Mouse (Mus musculus) cerebellum, adult 11-12 months (tissue): ENCODE measurements around the gene Caprin1.

Experiments
- DNase-seq: peaks from one replicate; pipeline ENCODE4 v3.0.0; 2022

Caprin1 gene

DNA sequence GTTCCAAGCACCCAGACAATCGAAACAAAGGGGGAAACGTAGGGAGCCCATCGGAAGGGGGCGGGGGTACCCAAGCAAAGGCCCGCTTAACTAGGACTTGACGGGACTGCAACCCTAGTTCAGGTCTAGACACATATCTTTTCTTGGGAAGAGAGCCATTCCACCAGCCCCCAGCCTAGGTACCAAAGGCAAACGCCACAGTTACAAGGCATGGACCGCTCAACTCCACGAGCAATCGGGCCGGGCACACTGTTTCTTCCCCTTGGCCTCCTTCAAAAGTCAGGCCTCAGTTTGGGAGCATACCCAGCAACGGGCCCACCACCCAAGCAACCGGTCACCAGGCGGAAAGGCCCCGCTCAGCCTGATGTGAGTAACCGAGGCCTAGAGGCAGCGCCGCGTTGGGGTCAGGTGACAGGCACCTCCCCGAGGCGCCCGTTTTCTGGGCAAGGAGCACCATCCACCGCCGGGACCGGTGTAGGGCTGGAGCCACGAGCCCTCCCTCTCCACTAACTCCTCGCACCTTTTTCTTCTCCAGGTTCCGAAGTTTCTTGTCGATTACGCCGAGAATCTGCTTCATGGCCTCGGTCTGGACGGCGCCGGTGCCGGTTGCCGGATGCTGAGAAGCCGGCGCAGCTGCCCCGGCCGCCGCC, 1.1 kb downstream of the Caprin1 start:
- peak; percentile 66 for DNase-seq

DNA sequence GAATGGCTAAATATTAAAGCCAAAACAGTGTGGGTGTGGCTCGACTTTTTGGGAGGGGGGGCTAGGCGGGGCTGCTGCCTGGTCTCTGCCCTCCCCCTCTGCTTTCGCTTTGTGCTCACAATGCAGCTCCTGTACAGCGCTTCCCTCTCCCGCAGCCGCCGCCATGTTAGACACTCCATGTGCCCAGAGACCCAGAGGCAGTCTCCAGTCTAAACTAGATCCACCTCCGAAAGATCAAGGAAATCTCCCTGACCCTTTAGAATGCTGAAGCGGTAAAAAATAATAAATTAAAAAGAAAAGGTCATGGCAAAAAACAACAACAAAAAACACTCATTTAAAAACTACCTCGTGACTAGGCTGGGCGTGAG, 1.6 kb downstream of the Caprin1 start:
- peak; percentile 46 for DNase-seq

DNA sequence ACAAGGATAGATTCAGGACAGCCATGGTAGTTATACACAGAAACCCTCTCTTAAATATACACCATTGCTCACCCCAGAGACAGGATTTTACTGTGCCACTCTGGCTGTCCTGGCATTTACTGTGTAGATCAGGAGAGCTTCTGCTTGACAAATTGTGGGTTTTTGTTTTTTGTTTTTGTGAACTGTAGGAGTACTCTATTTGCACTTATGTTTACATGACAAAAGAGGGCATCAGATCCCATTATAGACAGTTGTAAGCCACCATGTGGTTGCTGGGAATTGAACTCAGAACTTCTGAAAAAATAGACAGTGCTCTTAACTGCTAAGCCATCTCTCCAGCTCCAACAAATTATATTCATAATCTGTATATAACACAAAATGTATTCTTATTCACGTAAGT, 5.4 kb downstream of the Caprin1 start:
- DNase-seq: no peak

DNA sequence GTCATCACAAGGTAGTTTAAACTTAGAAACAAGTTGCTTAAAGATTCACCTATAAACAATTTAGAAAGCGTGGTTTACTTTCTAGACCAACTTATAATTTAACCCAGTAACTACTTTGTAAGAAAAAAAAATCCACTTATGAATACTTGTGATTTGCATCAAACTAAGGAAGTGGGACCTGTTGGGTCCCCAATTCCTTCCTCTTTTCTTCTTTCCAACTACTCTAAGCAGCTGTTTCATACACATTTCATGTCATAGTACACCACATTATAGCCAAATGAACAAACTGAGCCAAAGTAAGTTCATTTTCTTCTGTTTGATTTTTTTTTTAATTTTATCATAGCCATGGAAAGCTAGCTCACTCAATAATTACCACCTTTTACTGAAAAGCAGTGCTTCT, 11.7 kb downstream of the Caprin1 start:
- DNase-seq: no peak

DNA sequence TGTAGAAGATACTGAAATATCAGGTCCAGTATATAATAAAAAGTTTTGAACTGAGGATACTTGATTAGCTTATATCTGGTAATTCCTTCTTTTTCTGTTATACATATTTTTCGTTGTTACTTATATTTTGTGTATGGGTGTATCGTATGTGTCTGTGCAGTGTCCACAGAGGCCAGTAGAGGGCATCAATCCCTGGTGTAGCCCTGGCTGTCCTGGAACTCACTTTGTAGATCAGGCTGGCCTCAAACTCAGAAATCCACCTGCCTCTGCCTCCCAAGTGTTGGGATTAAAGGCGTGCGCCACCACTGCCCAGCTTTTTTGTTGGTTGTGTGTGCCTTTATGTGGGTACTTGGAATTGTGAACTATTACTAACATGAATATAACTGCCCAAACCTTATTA, 12.8 kb downstream of the Caprin1 start:
- no peak for DNase-seq

DNA sequence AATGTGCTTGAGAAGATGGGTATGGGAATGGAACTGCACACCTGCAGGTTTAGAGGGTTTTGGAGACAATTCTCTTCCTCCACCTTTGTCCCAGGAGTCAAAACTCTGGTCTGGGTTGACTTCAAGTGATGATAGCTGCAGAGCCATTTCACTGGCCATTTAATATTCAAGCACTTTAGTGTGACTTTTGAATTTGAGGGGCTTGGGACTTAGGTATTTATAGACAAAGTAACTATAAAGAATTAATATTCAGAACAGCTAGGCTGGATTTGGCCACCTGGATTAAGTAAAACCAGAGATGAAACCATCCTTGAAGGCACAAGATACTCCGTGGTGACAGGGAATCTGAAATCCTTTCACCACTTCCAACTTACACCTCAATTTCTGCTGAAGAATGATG, 35.0 kb downstream of the Caprin1 start:
- no peak for DNase-seq

DNA sequence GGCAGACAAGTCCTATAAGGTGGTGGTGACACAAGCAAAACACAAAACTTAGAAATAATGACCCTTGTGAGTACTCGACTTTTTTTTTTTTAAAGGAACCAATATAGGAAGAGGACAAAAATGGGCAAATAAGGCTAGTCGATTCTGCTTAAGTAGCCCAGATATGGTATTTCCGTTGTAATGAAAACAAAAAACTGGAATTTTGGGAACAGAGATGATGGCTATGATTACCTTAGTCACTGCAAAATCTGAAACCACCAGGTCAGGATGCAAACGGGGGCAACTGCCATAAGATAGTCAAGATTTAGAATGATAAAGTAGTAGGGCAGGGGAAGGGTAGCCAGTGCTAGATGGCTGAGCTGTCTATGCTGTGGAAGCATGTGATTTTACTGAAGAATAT, 35.5 kb downstream of the Caprin1 start:
- no peak for DNase-seq

DNA sequence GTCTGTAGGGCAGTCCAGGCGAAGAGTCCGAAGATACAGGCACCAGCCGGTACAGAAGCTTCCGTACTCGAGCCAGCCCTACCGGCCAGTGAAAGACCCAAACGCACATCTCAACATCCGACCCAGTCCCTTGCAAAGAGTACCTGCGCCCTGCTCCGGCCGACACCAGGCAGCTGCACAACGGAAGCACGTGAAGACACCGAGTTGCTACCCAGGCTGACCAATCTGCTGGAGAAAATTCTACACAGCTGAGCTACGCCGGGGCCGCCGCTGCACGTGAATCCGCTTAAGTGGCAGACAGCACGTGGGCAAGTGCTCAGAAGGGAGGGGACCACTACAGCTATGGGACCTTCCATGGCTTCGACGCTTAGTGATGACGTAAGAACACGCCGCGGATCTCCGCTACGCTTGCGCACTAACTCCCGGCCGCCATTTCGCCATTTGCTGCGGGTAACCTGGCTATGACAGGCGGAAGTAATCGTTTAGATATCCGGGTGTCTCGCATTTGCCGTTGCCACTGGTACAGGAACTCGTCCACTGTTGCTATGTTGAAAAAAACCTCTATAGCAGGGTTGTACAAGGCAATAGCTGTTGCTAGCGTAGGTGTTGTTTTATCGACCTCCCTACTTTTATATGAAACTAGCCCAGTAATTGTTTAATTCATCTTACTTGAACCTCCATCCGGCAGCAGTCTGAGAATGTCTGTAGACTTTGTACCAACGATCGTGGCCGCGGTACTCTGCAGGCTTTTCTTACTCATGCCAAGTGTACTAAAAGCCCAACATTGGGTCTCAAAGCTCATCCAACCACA, 36.3 kb downstream of the Caprin1 start, which contains the start of gene Nat10:
Gene Nat10 (minus strand): TSS at position 365 of the 811 bp plus-strand sequence.
- peak; percentile 98 for DNase-seq

DNA sequence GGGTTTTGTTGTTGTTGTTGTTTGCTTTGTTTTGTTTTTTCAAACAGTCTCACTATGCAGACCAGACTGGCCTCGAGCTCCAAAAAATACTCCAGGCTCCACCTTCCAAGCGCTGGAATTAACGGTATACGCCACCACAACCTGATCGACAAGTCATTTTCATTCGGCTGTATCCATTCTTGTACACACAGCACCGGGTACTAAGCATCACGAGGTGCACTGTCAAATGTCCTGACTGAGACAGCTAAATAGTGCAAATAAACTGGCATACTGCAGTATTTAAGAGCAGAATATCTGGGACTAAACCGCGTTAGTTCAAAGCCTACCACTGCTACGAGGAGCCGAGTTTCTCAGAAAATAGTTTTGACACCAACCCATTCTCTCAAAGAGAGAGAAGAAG, 37.0 kb downstream of the Caprin1 start:
- no peak for DNase-seq

DNA sequence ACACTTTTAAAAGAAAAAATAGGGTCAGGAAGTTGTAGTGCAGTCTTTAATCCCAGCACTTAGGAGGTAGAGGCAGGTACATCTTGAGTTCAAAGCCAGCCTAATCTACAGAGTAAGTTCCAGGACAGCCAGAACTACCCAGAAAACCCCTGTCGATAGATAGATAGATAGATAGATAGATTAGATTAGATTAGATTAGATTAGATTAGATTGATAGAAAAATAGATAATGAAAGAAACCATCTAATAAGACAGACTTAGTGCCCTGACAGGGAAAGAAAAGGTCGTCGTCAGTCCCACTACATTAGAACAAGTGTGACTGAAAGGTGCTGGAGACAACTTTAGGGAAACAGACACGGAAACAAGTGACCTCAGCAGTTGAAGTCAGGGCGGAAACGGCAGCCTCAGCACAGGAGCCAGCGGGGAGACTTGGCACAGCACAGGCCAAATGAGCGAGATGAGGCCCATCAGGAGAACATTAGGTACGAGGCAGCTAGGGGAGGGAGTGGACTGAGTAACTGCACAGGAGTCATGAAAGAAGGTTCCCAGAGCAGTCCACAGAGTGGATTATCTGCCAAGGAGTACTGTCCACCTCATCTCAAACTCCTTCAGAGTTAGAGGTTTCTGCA, 41.9 kb downstream of the Caprin1 start:
- DNase-seq: no peak

DNA sequence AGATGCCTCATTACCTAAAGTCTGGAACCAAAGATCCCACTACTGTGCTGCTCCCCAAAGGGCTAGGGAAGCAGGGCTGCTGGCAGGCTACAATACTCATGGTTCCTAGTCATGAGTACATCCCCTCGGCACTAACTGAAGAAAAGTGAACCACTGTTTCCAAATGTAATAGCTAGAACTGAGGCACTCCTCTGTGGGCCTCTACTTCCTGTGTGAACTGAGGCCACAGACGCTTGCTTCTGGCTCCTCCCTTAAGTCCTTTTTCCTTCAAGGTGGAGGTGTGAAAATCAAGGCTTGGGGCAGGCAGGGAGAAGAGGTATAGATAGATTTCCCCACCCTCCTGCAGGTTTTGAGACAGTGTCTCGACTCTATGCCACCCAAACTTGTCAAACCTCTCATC, 42.8 kb downstream of the Caprin1 start:
- DNase-seq: no peak

DNA sequence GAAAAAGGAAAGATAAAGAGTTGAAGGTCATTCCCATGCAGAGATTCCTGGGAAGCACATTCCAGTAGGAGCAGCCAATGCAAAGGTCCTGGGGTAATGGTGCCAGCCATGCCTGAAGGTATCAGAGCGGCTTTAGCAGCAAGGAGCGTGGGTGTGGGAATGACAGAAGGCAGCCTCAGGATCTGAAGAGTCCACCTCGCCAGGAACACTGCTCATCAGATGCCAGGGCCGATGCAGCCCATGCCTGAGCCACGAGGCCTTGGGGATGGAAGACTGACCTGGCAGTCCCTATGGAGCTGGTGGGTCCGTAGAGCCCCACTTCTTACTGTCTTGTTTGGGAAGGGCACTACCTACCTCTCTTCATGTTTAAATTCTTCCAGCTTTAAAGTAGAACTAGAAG, 45.7 kb downstream of the Caprin1 start:
- no peak for DNase-seq

DNA sequence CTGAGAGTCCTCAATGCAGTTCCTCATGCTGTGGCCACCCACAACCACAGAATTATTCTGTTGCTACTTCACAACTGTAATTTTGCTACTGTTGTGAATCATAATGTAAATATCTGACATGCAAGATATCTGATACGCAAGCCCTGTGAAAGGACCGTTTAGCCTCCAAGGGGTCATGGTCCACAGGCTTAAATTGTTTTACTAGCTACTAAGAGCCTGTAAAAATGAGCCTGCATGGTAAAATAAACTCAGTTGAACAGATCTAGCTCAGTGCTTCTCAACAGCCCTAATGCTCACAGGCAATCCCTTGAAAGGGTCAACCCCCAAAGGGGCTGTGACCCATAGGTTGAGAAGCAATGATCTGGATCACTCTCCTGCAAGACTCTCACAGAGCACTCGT, 48.4 kb downstream of the Caprin1 start:
- no peak for DNase-seq

DNA sequence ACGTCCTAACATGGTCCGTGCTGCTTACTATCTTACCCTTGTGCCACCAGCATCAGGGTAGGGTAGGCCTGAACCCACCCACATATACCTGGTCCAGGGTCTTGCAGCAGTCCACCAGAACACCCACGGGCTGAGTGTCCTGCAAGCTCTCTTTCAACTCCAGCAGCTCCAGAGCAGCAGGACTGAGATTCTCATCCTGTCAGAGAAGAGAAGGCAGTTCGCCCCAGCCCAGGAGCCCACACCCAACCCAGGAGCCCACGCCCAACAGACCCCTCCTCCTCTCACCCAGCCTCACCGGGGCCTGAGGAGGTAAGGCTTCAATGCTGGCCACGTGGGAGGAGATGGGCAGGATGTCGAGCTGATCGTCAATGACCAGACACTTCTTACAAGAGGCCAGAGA, 49.6 kb downstream of the Caprin1 start:
- no peak for DNase-seq

DNA sequence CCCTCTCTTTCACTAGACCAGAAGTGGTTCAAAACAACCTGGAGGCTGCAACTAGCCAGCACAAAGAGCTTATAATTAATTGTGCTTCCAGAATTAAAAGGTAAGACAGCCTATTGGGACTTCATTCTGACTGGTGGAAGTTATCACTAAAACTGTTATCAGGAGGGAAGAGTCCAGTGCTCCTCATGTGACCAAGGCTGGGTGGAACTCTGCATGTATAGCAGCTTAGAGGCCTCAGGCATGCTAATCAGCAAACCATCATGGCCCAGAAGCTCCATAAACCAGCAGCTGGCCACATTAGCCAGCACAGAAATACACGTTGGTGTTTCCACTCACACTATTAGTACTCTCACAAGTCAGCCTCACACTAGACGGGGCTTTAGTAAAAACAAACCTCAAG, 50.7 kb downstream of the Caprin1 start:
- no peak for DNase-seq

DNA sequence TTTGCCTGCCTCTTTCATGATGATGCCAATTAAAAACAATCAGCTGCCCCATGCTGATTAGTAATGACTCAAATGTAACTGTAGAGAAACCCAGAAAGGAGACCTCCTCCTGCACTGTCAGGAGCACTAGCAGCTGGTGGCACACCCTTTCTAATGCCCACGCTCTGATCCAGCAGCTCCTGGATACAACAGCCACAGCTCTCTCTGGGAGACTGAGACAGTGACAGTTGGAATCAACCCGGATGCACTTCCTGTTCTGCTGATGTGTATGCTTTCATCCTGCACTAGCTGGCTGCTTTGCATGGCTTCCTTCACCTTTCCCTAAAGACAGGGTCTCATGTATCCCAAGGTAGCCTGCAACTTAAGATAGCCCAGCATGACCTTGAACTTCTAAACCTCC, 51.4 kb downstream of the Caprin1 start:
- no peak for DNase-seq

DNA sequence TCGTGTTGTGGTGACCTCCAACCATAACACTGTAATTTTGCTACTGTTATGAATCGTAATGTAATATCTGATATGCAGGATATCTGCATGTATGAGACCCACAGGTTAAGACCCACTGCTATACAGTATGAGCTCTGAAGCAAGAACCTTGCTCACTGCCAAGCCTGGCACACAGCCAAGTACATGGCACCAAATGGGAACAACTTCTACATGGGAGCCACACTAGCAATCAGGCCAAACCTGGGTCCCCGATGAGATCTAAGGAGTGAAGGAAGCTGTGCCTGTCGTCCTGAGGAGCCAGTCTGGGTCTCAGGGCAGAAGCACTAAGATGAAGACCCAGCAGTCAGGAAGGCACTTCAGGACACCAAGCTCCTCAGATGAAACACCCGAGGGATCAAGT, 52.0 kb downstream of the Caprin1 start:
- no peak for DNase-seq

DNA sequence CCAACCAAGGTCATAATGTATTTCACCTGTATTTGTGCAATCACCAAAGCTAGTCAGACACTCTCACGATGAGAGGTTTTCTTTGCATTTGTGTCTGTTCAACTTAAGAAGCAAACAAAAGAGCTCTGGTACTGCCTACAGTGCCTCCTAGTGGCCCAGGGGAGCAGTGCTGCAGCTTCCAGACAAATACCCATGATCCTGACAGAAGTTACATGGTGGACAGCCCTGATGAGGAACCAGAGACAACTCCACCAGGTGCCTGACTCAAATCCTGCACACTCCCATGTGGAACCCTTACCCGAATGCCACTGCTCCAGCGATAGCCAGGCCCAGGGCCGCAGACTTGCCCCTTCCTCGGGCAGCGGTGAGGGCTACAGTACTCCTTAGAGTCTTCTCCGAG, 53.5 kb downstream of the Caprin1 start:
- peak; percentile 39 for DNase-seq

DNA sequence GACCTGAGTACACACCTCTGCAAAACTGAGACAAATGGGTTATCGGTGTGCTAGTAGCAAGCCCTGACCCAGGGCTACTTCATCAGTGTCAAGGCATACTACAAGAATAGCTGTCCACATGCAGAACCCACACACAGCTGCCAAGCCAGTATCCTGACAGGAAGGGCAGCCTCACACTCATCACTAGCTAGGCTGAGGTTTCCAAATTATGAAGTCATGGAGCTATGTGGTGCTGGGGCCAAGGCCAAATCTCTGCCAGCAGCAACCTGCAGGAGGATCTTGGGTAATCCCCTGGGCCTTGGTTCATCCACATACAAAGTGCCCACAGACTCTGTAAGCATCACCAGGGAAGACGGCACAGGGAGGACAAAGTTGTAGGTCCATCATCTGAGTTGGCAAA, 53.9 kb downstream of the Caprin1 start:
- DNase-seq: no peak

DNA sequence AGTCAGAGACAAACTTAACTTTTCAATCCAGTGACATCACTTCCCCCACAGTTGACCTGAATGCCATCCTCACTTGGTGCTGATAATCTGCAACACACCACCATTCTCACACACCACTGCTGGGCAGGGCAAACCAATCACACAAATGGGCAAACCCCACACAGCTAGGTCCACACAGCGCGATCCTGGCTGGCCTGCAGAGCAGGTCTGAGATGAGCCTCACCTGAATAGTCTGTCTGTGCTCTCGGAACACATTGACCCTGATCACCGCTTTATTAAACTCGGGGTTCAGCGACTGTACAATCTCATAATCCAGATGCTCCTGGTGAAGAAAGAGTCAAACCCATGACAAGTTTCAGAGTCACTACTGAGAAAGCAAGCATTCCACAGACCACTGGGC, 54.6 kb downstream of the Caprin1 start:
- no peak for DNase-seq

DNA sequence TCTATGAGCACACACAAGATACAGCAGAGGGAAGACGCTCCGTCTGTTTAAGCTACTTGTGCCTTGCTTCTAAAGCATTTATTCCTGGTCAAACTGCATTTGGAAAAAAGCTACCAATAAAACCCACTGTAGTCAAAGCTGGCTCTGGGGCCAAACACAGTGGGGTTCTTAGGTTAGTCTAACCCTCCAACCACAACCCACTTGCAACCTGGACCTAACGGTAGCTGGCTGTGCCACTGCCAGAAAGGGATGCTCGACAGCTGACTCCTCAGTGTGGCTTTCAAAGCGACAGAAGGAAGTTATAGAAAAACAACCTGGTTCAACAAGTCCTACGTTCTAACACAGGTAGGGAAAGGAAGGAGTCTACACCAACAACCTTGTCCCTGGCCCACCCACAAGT, 66.0 kb downstream of the Caprin1 start:
- DNase-seq: no peak

DNA sequence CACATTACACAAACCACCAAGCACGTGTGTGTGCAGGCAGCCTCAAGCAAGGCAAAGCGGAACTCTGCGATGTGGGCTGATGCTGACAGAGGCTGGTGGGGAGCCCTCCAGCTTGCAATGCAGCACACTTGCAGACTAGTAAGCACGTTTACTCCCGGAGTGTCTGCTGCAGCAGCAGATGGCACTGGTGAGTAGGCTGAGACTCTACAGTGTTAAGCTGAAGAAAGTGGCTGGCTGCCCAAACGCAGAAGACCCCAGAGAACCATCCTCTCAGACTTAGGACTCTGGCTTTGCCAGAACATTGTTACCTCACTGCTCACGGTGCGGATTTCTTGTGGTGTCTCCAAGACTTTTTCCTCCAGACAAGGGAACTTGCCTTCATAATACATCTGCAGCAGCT, 66.5 kb downstream of the Caprin1 start:
- DNase-seq: no peak

DNA sequence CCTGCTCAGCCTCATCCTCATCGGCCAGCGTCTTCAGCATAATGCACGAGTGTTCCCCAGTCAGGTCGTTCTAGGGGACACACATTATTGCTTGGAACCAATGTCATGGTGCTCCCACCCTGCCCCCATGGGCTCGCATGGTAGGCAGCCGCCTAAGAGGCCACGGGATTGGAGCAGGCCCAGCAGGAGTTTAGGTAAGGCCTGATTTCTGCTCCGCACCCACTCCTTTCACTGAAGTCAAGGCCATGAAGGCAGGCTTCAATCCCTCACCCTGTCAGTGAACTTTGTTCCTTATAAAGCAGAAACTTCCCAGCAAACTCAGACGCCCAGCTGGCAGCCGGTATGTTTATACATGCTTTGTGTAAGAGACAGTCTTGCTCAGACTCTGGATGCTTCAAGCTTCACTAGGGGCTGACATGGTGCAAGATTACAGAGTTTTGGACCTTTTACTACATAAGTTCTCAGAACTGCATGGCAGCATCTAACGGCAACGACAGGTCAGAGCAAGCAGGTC, 69.4 kb downstream of the Caprin1 start:
- no peak for DNase-seq

DNA sequence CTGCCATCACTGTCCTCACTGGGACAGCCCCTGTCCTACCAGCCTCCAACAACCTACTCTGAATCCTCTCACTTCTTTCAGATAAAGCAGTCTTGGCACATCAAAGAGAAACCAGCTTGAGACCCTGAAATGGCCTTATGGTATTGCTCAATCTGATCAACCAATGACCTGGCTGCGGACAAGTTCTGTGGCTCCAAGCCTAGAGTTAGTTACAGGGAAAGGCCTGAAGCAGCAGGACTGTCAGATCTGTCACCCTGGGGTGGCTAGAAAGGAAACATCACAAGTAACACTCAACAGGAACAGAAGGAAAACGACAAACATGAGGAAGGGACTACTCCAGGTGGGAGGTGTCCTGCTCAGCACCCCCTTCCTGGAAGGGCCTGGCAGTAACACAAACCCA, 72.9 kb downstream of the Caprin1 start:
- DNase-seq: no peak
